Mouse (Mus musculus) kidney, adult 18-20 months (tissue): ENCODE data around the gene 1700025G04Rik.
A peak's percentile ranks its signal among the peaks of the same experiment; 100 is the strongest.

ENCODE experiments used
- DNase-seq: peaks from one replicate; pipeline ENCODE4 v3.0.0; 2021

1700025G04Rik gene

GRCm38 (mm10) chr1:151988713-151989112 lies 101.2 kb downstream of the 1700025G04Rik start:
- no peak for DNase-seq

GRCm38 (mm10) chr1:151988066-151988465 lies 101.9 kb downstream of the 1700025G04Rik start:
- no peak for DNase-seq

- DNase-seq, result no peak
Observed at GRCm38 (mm10) chr1:151986024-151986778, 103.7 kb downstream of the 1700025G04Rik start.

GRCm38 (mm10) chr1:151985056-151985455 lies 104.9 kb downstream of the 1700025G04Rik start:
- DNase-seq, result no peak

GRCm38 (mm10) chr1:151983991-151984390 lies 105.9 kb downstream of the 1700025G04Rik start:
- DNase-seq, result no peak

GRCm38 (mm10) chr1:151980498-151980897 lies 109.4 kb downstream of the 1700025G04Rik start:
- no peak for DNase-seq

- no peak for DNase-seq
Observed at GRCm38 (mm10) chr1:151979803-151980456, 110.0 kb downstream of the 1700025G04Rik start.

- DNase-seq, result no peak
Observed at GRCm38 (mm10) chr1:151978751-151979150, 111.2 kb downstream of the 1700025G04Rik start.

- no peak for DNase-seq
Observed at GRCm38 (mm10) chr1:151977596-151977995, 112.3 kb downstream of the 1700025G04Rik start.

- no peak for DNase-seq
Observed at GRCm38 (mm10) chr1:151976850-151977249, 113.1 kb downstream of the 1700025G04Rik start.

GRCm38 (mm10) chr1:151975418-151976379 lies 114.2 kb downstream of the 1700025G04Rik start:
- peak; percentile 16 for DNase-seq

GRCm38 (mm10) chr1:151974887-151975286 lies 115.0 kb downstream of the 1700025G04Rik start:
- DNase-seq, result no peak

GRCm38 (mm10) chr1:151974424-151974823 lies 115.5 kb downstream of the 1700025G04Rik start:
- DNase-seq, result no peak

GRCm38 (mm10) chr1:151973110-151973700 lies 116.7 kb downstream of the 1700025G04Rik start:
- no peak for DNase-seq

GRCm38 (mm10) chr1:151971581-151971980 lies 118.3 kb downstream of the 1700025G04Rik start:
- DNase-seq, result no peak

- no peak for DNase-seq
Observed at GRCm38 (mm10) chr1:151968126-151968525, 121.8 kb downstream of the 1700025G04Rik start.

GRCm38 (mm10) chr1:151964811-151965210 lies 125.1 kb downstream of the 1700025G04Rik start:
- DNase-seq, result no peak

- DNase-seq, result no peak
Observed at GRCm38 (mm10) chr1:151963248-151963647, 126.7 kb downstream of the 1700025G04Rik start.

- no peak for DNase-seq
Observed at GRCm38 (mm10) chr1:151962078-151962477, 127.8 kb downstream of the 1700025G04Rik start.

- no peak for DNase-seq
Observed at GRCm38 (mm10) chr1:151961204-151961603, 128.7 kb downstream of the 1700025G04Rik start.

- DNase-seq, result no peak
Observed at GRCm38 (mm10) chr1:151959010-151959409, 130.9 kb downstream of the 1700025G04Rik start.

- no peak for DNase-seq
Observed at GRCm38 (mm10) chr1:151958442-151958841, 131.5 kb downstream of the 1700025G04Rik start.

GRCm38 (mm10) chr1:151957669-151958068 lies 132.3 kb downstream of the 1700025G04Rik start:
- no peak for DNase-seq
